Mouse (Mus musculus) small intestine, adult 2 months (tissue): ENCODE results near the gene BC034090. TPM values are rescaled to one million over a fixed set of nuclear protein-coding genes. Genes with fewer than 3 reads are reported as not detected.

Experiments used
- H3K27ac ChIP-seq: fragments of 200-500 bp; 2 replicates; pipeline ENCODE4 v1.5.1; 2012; ENCODE audit warnings: low read depth, low read length, control low read depth, inconsistent platforms; ENCODE audit not compliant: insufficient read depth
- H3K27me3 ChIP-seq: fragments of 200-500 bp; 2 replicates; pipeline ENCODE4 v1.6.1; 2012; ENCODE audit warnings: mild to moderate bottlenecking, moderate library complexity, low read length, inconsistent platforms; ENCODE audit not compliant: control insufficient read depth, insufficient read depth
- H3K36me3 ChIP-seq: fragments of 200-500 bp; 2 replicates; pipeline ENCODE4 v1.6.1; 2012; ENCODE audit warnings: mild to moderate bottlenecking, low read length, control low read depth, inconsistent platforms; ENCODE audit not compliant: control insufficient read depth, insufficient read depth
- H3K4me1 ChIP-seq: fragments of 200-500 bp; 2 replicates; pipeline ENCODE4 v1.6.1; 2012; ENCODE audit warnings: low read length, inconsistent platforms, mixed read lengths; ENCODE audit not compliant: control insufficient read depth, insufficient read depth, insufficient read length
- H3K4me3 ChIP-seq: fragments of 200-500 bp; 2 replicates; pipeline ENCODE4 v1.5.1; 2012; ENCODE audit warnings: low read depth, mild to moderate bottlenecking, control low read depth, inconsistent platforms, low read length, moderate library complexity
- CTCF ChIP-seq: fragments of 200-500 bp; IDR thresholded peaks from 2 replicates; pipeline ENCODE4 v1.5.1; 2012; ENCODE audit warnings: low read depth, mild to moderate bottlenecking, control low read depth, inconsistent platforms, low read length, moderate library complexity, mixed read lengths; ENCODE audit not compliant: insufficient replicate concordance, insufficient read length; ENCODE audit errors: extremely low read depth
- POLR2A ChIP-seq: fragments of 200-500 bp; IDR thresholded peaks from 2 replicates; pipeline ENCODE4 v1.6.1; 2012; ENCODE audit warnings: low read depth, mild to moderate bottlenecking, control low read depth, inconsistent platforms, low read length, moderate library complexity
- WGBS: fragments of 180-500 bp; shearing (Covaris S2); methylation state at CpG from one replicate; pipeline ENCODE4 v1.1.7; 2018; 5-methylcytosine and 5-hydroxymethylcytosine counted together
- polyA plus RNA-seq: library from polyadenylated mRNA; depleted of rRNA; stranded (reverse); fragments of >200 nt; gene quantifications from 2 replicates; pipeline ENCODE4 v1.2.3, GENCODE M21; 2012

BC034090 gene
- polyA plus RNA-seq, 1 experiment: 2.4 TPM

DNA sequence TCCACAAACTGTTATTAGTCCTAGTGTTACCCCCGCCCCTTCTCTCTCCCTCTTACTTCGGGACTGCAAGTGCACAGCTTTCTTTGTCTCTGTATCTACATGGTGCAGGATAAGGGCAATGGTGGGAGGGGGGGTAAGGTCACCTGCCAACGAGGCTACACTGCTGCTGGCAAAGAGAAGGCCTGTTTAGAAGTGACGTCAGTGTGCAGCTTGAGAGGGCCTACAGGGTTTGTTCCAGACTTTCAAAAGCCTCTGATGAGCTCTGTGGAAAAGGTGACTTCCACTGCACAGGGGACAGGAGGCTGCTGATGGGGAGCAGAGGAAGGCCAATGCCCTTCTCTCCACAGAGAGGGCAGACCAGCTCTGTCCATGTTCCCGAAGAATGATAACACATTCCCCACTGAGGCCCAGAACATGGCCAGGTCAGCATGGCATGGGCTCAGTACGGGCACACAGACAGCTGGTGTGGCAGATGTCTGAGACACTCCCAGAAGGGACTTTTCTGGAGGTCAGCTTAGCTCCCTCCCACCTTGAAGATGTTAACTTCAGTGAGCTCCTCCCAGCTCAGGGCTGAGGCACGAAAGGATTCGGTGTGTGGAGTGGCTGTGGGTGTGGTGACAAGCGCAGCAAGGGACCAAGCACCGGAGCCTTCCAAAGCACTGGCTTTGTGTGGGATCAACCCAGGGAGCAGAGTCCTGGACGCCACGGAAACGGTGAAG is 7.8 kb downstream of the BC034090 start:
- H3K4me3 ChIP-seq: no peak overlapping the region
- TF ChIP-seq CTCF: no peak
- no peak for TF ChIP-seq POLR2A
- H3K27me3 ChIP-seq: no peaks in the 10 kb centered on the region; the same call in 1 of the 2 replicates
- no peak overlapping the region for H3K27ac ChIP-seq
- no peaks in the 10 kb centered on the region for H3K4me1 ChIP-seq
- WGBS: 62% methylated on average over 13 of the region's 13 CpGs
- no peaks in the 10 kb centered on the region for H3K36me3 ChIP-seq

GRCm38 (mm10) chr1:155235641-155236040 is 8.6 kb downstream of the BC034090 start:
- 22% methylated on average over 2 of the region's 2 CpGs for WGBS
- Histone ChIP-seq H3K36me3 (no peaks in the 10 kb centered on the region), H3K4me1 (no peaks in the 10 kb centered on the region), H3K4me3 (no peak overlapping the region), H3K27me3 (no peaks in the 10 kb centered on the region; the same call in 1 of the 2 replicates), H3K27ac (no peak overlapping the region)
- no peak for TF ChIP-seq CTCF
- TF ChIP-seq POLR2A: no peak

- H3K27me3 ChIP-seq: no peaks in the 10 kb centered on the region; the same call in 1 of the 2 replicates
- no peaks in the 10 kb centered on the region for H3K4me1 ChIP-seq
- no peak overlapping the region for H3K4me3 ChIP-seq
- H3K36me3 ChIP-seq: no peaks in the 10 kb centered on the region
- 45% methylated on average over 14 of the region's 14 CpGs for WGBS
- H3K27ac ChIP-seq: no peak overlapping the region
- TF ChIP-seq POLR2A (no peak), CTCF (no peak)
Measured at GRCm38 (mm10) chr1:155233931-155234607, 10.2 kb downstream of the BC034090 start.

GRCm38 (mm10) chr1:155233378-155233777 is 10.9 kb downstream of the BC034090 start:
- no peaks in the 10 kb centered on the region for H3K36me3 ChIP-seq
- H3K4me3 ChIP-seq: no peak overlapping the region
- H3K27ac ChIP-seq: no peak overlapping the region
- WGBS: 74% methylated on average over 9 of the region's 9 CpGs
- H3K27me3 ChIP-seq: no peaks in the 10 kb centered on the region; the same call in 1 of the 2 replicates
- no peak for TF ChIP-seq CTCF
- TF ChIP-seq POLR2A: no peak
- no peaks in the 10 kb centered on the region for H3K4me1 ChIP-seq

- no peaks in the 10 kb centered on the region; the same call in 1 of the 2 replicates for H3K27me3 ChIP-seq
- no peak overlapping the region for H3K4me3 ChIP-seq
- TF ChIP-seq POLR2A: no peak
- no peaks in the 10 kb centered on the region for H3K4me1 ChIP-seq
- no peaks in the 10 kb centered on the region for H3K36me3 ChIP-seq
- 73% methylated on average over 6 of the region's 6 CpGs for WGBS
- H3K27ac ChIP-seq: no peak overlapping the region
Measured at GRCm38 (mm10) chr1:155232786-155233185, 11.5 kb downstream of the BC034090 start.

- H3K4me1 ChIP-seq: no peaks in the 10 kb centered on the region
Measured at GRCm38 (mm10) chr1:155232385-155232784, 11.9 kb downstream of the BC034090 start.

DNA sequence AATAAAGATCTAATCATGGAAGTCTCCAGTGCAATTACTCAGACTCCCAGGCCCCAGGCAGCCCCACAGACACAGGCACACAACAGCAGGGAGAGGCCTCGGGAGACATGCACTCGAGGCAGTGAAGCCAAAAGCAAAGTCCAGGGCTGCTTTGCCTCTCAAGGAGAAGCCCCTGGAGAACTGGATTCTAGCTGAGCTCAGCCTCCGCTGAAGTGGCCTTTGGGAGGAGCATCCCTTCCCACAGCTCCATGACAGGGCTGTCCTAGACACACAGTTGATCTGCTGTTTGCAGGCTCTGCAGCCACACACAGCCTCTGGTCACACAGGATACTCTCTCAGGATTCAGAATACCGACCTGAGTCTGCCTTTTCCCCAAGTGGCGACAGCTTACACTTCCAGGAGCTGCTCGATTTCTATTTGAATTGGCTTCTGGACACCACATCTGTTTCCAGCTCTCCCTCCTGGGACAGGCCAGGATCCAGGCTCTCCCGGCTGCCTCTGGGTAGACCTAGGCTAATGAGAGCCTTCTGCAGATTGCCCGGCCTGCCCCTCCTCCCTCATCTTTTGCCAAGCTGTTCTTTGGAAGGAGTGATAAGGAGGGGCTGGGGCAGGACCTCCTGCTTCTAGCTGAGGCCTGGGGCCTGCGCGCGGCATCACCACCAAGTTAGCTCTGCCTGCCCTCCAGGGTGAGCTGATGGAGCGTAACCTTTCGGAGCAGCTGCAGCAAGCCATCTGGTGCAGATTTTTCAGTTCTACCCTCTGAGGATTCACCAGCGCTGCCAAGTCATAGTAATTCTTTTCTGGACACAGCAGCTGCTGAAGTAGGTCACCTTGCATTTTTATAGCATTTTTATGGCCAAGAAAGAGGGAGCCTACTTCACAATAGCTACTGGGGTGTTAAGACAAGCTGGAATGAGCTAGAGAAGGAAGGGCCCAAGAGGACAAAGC is 14.5 kb downstream of the BC034090 start:
- 59% methylated on average over 14 of the region's 14 CpGs for WGBS
- H3K4me1 ChIP-seq: no peaks in the 10 kb centered on the region
- H3K4me3 ChIP-seq: no peak overlapping the region
- TF ChIP-seq POLR2A (no peak), CTCF (no peak)
- no peak overlapping the region for H3K27ac ChIP-seq
- H3K36me3 ChIP-seq: no peaks in the 10 kb centered on the region
- H3K27me3 ChIP-seq: no peaks in the 10 kb centered on the region; the same call in 1 of the 2 replicates

More at GRCm38 (mm10) chr1:155232385-155232784, 11.9 kb downstream of the BC034090 start:
- TF ChIP-seq POLR2A (no peak), CTCF (no peak)
- no peak overlapping the region for H3K27ac ChIP-seq
- H3K36me3 ChIP-seq: no peaks in the 10 kb centered on the region
- WGBS: 71% methylated on average over 12 of the region's 12 CpGs
- H3K27me3 ChIP-seq: no peaks in the 10 kb centered on the region; the same call in 1 of the 2 replicates
- no peak overlapping the region for H3K4me3 ChIP-seq
